Mouse (Mus musculus) E14TG2a.4 (cell line): ENCODE data around the gene Dcaf10.

Experiments used
- H3K27me3 ChIP-seq: 2 replicates; pipeline ENCODE4 v1.6.1; 2014; ENCODE audit warnings: low read length, control low read depth; ENCODE audit not compliant: insufficient read depth
- H3K36me3 ChIP-seq: 2 replicates; pipeline ENCODE4 v1.6.1; 2014; ENCODE audit warnings: low read length, control low read depth; ENCODE audit not compliant: insufficient read depth
- H3K4me1 ChIP-seq: replicated peaks from 2 replicates; pipeline ENCODE4 v1.6.1; 2014; ENCODE audit warnings: low read depth, low read length, control low read depth
- H3K4me3 ChIP-seq: replicated peaks from 2 replicates; pipeline ENCODE4 v1.5.1; 2014; ENCODE audit warnings: mild to moderate bottlenecking, low read length
- H3K9me3 ChIP-seq: 2 replicates; pipeline ENCODE4 v1.6.1; 2014; ENCODE audit warnings: low read length, control low read depth
- CTCF ChIP-seq: conservative IDR thresholded peaks from 2 replicates; pipeline ENCODE4 v1.5.1; 2014; ENCODE audit warnings: low read length
- NANOG ChIP-seq: IDR thresholded peaks from 2 replicates; pipeline ENCODE4 v1.6.1; 2014; ENCODE audit warnings: borderline replicate concordance, low read length, mixed read lengths
- POU5F1 ChIP-seq: IDR thresholded peaks from 2 replicates; pipeline ENCODE4 v1.6.1; 2014; ENCODE audit warnings: low read length, borderline replicate concordance

Gene Dcaf10

GRCm38 (mm10) chr4:45422640-45423039, 80.7 kb downstream of the Dcaf10 start:
- no peak for TF ChIP-seq POU5F1
- TF ChIP-seq NANOG = no peak
- TF ChIP-seq CTCF = no peak
- Histone ChIP-seq H3K4me1 (peaks cover 98% of the 10 kb centered on the region), H3K36me3 (0 out of 2 replicates have a peak, but pooled peaks cover 4% of the 10 kb centered on the region), H3K4me3 (no peak overlapping the region), H3K27me3 (no peaks in the 10 kb centered on the region), H3K9me3 (no peaks in the 10 kb centered on the region)

GRCm38 (mm10) chr4:45423406-45423805, 81.5 kb downstream of the Dcaf10 start:
- Histone ChIP-seq H3K4me1 (peaks cover 98% of the 10 kb centered on the region), H3K9me3 (no peaks in the 10 kb centered on the region), H3K27me3 (no peaks in the 10 kb centered on the region), H3K4me3 (peak overlapping the region; percentile 37), H3K36me3 (0 out of 2 replicates have a peak, but pooled peaks cover 4% of the 10 kb centered on the region)
- TF ChIP-seq CTCF (no peak), NANOG (no peak), POU5F1 (no peak)

GRCm38 (mm10) chr4:45426724-45427457, 85.0 kb downstream of the Dcaf10 start:
- peaks cover 66% of the 10 kb centered on the region for H3K4me1 ChIP-seq
- H3K9me3 ChIP-seq = no peaks in the 10 kb centered on the region
- H3K4me3 ChIP-seq = peak overlapping the region; percentile 29; the same call in 1 of the 2 replicates
- peak; percentile 52 for TF ChIP-seq CTCF
- TF ChIP-seq NANOG = no peak
- TF ChIP-seq POU5F1 = no peak
- H3K27me3 ChIP-seq = no peaks in the 10 kb centered on the region
- peaks cover 22% of the 10 kb centered on the region for H3K36me3 ChIP-seq
